Mouse (Mus musculus) megakaryocyte, embryonic 14.5 days (primary cell): ENCODE results near the gene Dock4.

Experiments
- FLI1 ChIP-seq: IDR thresholded peaks from 2 replicates; pipeline ENCODE4 v1.6.1; 2012; ENCODE audit warnings: low read length, inconsistent platforms, mixed read lengths
- GATA1 ChIP-seq: IDR thresholded peaks from 3 replicates; pipeline ENCODE4 v1.6.1; 2012; ENCODE audit warnings: mixed read lengths, low read length, inconsistent platforms, borderline replicate concordance

DNA sequence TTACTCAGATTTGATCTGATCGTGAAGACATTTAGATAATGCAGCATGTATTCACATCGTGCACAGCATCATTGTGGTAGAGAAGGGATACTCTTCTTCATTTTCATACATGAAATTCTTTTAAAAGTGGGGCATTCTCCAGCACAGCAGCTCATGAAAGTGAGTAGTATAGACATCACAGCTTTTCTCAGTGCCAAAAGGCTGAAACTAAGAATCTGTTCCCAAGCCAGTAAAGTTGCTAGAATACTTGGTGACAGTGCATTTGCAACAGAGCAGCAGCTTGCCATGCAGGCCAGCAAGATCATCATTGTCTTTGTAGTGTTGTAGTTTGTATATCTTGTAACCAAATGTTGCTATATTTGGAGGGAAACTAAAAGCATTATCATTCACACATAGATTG is 223.7 kb downstream of the Dock4 start:
- TF ChIP-seq GATA1 (no peak), FLI1 (no peak)
